Mouse (Mus musculus): ENCODE measurements around the gene Cpeb4.
A peak's percentile ranks its signal among the peaks of the same experiment; 100 is the strongest.
"Not testable (repeated sequence)": the region's sequence is repeated elsewhere in the genome, so short reads cannot be mapped to it uniquely, and the experiment has no call there.

Gene Cpeb4

GRCm38 (mm10) chr11:31871911-31872310 is at the start of gene Cpeb4:
TSS of gene Cpeb4 (plus strand) at chr11:31872211.
- DNase-seq (ENCODE audit: low spot score in 2 of 2), result no peak

DNA sequence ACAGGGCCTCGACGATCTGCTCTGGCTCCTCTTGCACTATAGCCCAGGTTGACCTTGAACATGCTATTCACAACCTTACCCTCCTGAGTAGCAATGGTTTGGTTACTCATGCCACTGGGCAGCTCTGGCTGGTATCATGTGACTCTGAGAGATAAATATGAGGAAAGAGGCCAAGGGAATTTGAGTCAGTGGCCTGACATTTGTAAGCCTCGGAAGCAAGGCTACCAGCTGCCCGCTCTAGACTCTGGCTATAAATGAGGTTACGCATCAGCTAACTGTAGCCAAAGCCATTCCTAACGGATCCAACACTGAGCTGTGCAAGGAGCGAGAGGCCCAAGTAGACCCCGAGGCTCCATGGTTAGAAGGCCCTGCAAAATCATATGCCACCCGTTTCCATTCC is 49.5 kb upstream of the Cpeb4 start:
- no peak for DNase-seq (ENCODE audit: low spot score in 2 of 2)

GRCm38 (mm10) chr11:31823513-31823912 is 48.5 kb upstream of the Cpeb4 start:
- no peak for DNase-seq (ENCODE audit: low spot score in 2 of 2)

DNA sequence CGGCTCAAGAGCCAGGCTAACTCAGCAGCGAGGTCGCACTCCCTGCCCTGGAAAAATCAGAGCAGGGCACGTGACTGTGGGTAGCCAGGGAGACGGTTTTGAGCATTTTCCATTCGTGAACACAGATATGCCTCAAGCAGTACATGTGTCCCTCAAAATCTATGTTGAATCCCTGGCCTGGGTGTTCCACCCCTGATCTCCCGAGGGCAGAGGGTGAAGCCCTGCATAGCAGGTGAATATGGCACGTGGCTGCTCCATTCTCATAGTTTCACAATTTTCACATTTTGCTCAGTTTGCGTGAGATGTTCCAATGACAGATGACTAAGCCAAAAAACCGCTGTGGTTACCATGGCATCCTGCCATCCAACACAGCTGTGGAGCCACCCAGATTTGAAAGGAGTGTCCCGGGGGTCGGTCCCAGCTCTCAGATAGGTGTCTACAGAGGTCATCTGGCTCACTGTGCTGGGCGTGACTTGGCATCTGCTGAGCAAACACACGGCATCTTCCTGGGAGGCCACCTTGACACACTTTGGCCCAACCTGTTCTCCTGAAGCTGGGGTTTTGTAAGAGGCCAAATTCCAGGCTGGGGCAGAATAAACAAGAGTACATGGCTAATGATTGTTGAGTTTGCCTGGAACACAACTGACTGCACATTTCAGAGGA is 47.4 kb upstream of the Cpeb4 start:
- DNase-seq (ENCODE audit: low spot score in 2 of 2), result no peak

GRCm38 (mm10) chr11:31828011-31828770 is 43.8 kb upstream of the Cpeb4 start:
- no peak for DNase-seq (ENCODE audit: low spot score in 2 of 2)

DNA sequence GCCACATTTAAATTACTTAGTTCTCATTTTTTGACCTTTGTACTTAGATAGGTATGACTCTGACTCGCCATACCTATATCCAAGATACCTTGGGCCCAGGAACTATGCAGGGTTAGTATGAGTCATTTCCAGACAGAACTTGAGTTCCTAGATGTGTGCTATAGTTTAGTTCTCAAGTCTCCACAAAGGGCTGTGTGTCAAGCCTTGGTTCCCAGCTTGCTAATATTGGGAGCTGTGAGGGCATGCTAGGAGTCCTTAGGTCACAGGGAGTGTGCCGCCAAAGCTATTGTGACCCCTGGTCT is 43.3 kb upstream of the Cpeb4 start:
- DNase-seq (ENCODE audit: low spot score in 2 of 2), result no peak

- DNase-seq (ENCODE audit: low spot score in 2 of 2), result no peak
Measured at GRCm38 (mm10) chr11:31830213-31831151, 41.5 kb upstream of the Cpeb4 start.

DNA sequence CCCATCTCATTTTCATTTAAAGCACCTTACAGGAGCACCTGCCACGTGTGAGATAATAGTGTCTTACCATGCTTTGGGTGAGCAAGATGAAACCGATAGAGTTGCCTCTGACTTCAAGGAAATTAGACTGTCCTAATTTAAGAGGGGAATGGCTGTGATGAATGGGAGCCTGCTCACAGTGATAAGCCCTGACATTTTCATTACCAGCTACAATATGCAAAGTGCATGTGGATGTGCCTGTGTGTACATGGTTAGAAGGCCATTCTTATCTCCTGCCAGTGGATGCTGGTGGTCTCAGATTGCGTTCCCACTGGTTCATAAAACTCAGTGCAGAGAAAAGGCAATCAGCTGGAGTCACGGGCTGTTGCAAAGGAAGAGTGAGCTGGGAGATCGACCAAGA is 40.6 kb upstream of the Cpeb4 start:
- DNase-seq (ENCODE audit: low spot score in 2 of 2), result no peak

DNA sequence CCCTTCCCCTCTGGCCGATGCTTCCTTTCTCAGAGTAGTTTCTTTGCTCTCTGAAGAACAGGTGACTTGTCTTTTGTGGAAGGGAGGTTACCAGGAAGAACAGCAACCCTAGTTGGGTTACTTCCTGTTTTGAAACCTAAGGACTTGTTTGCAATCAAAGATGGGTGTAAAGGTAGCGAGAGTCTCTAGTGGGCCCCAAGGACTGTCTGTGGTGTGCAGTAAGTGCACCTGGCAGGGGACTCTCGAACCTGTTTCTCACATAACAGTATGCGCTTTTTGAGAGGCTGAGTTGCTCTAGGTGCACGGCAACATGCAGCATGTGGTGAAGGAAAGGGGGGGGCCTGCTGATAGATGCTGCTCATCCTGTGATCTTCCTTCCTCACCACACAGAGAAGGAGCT is 40.0 kb upstream of the Cpeb4 start:
- DNase-seq (ENCODE audit: low spot score in 2 of 2), result no peak

- DNase-seq (ENCODE audit: low spot score in 2 of 2), result no peak
Measured at GRCm38 (mm10) chr11:31832439-31832980, 39.5 kb upstream of the Cpeb4 start.

GRCm38 (mm10) chr11:31833506-31833905 is 38.5 kb upstream of the Cpeb4 start:
- no peak for DNase-seq (ENCODE audit: low spot score in 2 of 2)

DNA sequence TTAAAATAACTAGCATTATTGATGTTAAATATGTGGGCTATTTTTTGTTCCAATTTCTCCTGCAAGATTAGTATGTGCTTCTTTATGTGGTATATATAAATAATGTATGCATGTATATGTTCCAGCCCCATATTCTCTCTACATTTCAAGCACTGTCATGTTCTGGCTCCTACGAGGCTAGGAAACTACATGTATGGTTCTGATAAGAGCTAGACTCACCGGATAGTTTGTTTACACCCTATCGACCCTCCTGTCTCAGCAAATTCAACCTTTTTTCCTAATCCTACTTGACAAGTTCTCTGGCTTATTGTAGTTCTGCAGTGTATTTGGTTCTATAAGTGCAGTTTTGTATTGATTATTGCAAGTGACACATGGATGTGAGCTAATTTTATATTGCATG is 36.7 kb upstream of the Cpeb4 start:
- DNase-seq (ENCODE audit: low spot score in 2 of 2), result no peak

- no peak for DNase-seq (ENCODE audit: low spot score in 2 of 2)
Measured at GRCm38 (mm10) chr11:31837243-31837642, 34.8 kb upstream of the Cpeb4 start.

DNA sequence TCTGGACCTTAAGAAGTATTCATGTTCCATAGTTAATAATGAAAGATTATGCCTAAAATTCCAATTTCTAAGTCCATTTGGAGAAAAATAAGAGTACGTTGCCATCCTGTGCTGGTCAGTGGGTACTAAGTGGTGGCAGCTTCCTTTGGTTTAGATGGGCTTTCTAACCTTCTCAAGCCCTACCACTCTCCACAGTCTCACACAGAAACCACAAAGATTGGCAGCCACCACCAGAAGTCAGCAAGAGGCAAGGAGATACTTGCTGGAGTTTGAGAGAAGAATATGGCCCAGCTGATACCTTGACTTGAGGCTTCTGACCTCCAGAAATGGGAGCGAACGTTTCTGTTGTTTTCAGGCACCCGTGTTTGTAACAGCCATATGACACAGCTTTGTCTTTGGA is 34.3 kb upstream of the Cpeb4 start:
- no peak for DNase-seq (ENCODE audit: low spot score in 2 of 2)

DNA sequence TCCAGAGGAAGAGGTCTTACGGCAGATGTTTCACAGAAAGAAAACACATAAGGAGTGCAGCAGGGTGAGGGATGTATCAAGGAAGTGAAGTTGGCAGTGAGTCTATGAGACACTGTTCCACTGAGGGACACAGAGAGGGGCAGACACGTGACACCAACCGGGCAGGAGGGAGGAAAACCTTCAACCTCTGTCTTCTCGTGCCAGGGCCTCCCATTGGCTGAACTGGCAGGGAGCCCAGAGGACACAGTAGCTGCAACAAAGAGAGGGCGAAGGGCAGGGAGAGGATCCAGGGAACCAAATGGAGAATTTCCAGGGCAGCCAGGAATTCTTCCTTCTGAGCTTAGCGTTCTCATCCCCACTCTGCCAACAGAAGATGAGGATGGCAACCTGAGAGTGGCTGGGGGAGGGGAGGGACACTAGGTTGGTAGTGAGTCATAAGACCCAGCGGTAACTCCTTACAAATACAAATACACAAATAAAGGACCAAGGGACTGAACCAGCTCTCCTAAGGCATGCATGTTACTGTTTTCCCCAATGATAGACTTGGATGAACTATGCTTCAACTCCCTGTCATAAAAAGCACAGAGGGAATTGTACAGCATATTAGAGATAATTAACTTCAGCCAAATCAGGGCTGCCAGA is 33.4 kb upstream of the Cpeb4 start:
- DNase-seq (ENCODE audit: low spot score in 2 of 2), result peak; percentile 89 to 92

GRCm38 (mm10) chr11:31839084-31839460 is 32.9 kb upstream of the Cpeb4 start:
- DNase-seq (ENCODE audit: low spot score in 2 of 2), result no peak

GRCm38 (mm10) chr11:31842171-31842959 is 29.6 kb upstream of the Cpeb4 start:
- no peak for DNase-seq (ENCODE audit: low spot score in 2 of 2)

GRCm38 (mm10) chr11:31843177-31843833 is 28.7 kb upstream of the Cpeb4 start:
- no peak for DNase-seq (ENCODE audit: low spot score in 2 of 2)

GRCm38 (mm10) chr11:31843834-31844188 is 28.2 kb upstream of the Cpeb4 start:
- no peak for DNase-seq (ENCODE audit: low spot score in 2 of 2)

DNA sequence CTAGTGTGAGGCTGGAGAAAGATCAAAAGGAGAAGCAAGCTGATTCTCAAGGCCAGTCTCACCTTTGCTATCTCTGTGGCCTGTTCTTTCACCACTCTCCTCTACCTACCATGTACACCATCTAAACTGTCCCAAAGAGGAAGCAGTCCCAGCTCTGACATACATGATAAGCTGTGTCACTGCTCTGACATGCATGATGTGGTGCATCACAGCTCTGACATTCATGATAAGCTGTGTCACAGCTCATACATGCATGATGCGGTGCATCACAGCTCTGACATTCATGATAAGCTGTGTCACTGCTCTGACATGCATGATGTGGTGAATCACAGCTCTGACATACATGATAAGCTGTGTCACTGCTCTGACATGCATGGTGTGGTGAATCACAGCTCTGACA is 26.9 kb upstream of the Cpeb4 start:
- DNase-seq (ENCODE audit: low spot score in 2 of 2), result not testable (repeated sequence)

All from right cerebral cortex, postnatal 10 days (tissue).